Mouse (Mus musculus): ENCODE measurements around the gene Dcaf15. TPM values are rescaled to one million over a fixed set of nuclear protein-coding genes. Genes with fewer than 3 reads are reported as not detected.

Gene Dcaf15
- polyA plus RNA-seq, 1 experiment: 74.5 TPM

DNA sequence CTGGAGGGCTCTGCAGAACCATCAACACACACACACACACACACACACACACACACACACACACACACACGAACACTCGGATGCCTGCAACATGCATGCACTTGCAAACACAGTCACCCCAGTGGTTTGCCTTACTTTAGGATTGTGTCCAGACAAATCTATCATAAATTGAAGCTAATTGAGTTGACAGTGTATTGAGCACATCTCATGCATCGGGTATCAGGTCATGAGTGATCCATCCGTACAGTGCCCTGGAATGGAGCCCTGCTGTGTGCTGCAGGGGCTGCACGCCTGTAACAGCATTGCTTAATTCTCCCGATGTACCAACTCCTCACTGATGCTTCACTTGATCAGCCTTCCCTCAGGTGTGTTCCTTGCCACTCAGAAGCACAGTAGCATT is 11.1 kb upstream of the Dcaf15 start:
- no peak for TF ChIP-seq GATA1 (IDR thresholded peaks at IDR 0.05; ENCODE audit: low read length)

DNA sequence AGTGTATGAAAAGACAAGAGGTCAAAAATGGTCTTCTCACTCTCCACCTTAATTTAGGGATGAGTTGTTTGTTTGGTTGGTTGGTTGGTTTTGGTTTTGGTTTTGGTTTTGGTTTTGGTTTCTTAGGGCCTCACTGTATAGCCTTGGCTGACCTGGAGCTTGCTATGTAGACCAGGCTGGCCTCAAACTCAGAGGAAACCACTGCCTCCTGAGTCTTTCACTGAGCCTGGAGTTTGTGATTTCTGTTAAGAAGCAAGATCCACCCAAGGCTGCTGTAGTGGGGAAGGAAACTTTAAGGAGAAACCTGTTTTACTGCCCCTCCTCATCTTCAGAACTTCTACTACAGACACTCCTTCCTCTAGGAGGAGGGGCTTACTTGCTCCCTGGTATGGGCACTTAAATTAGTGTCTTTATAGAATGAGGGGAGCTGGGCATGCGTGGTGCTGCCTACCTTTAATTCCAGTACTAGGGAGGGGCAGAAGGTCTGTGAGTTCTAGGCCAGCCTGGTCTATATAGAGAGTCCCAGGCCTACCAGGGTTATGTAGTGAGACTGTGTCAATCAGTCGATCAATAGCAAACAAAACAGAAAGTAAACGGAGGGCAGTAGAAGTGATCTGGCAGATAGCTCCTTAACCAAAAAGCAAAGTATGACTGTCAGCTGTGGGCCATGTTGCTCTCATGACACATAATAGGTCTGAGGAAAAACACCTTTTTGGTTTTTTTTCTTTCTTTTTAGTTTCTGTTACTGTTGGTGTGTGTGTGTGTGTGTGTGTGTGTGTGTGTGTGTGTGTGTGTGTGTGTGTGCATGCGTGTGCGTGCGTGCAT is 1.9 kb upstream of the Dcaf15 start:
- no peak for TF ChIP-seq GATA1 (IDR thresholded peaks at IDR 0.05; ENCODE audit: low read length)

DNA sequence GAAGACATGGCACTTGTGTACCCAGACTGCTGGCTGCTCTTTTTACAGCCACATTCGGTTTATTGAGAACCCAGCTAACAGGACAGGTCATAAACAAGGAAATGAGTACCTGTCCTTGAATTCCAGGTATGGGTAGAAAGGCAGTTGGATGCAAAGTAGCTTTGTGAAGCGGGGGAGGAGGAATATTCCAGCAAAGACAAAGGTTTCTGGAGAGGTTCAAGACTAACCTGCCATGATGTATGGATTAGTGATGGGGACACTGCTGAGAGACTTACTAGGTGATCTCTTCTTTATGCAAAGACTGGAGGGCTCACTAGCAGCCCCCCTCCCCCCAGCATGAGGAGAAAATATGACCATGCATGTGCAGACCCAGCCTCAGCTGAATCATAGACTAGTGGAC is 1.1 kb upstream of the Dcaf15 start:
- no peak for TF ChIP-seq GATA1 (IDR thresholded peaks at IDR 0.05; ENCODE audit: low read length)

DNA sequence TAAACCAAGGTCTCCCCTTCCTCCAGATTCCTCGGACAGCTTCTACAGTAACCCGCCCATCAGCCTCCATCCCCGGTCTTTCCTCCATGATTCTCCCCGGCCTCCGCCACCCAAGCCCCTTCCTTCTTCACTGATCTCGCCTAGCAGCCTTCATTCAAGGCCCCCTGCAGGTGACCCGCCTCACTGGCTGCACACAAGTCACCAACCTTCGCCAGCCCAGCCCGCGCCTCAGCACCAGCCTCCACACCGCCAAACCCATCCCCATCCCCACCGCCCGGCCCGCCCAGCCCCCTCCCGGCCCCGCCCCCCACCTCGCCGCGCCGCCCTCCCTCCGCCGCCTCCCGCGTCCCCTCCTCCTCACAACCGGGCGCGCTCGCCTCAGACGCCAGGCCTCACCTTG is 347 bp downstream of the Dcaf15 start:
- no peak for TF ChIP-seq GATA1 (IDR thresholded peaks at IDR 0.05; ENCODE audit: low read length)

DNA sequence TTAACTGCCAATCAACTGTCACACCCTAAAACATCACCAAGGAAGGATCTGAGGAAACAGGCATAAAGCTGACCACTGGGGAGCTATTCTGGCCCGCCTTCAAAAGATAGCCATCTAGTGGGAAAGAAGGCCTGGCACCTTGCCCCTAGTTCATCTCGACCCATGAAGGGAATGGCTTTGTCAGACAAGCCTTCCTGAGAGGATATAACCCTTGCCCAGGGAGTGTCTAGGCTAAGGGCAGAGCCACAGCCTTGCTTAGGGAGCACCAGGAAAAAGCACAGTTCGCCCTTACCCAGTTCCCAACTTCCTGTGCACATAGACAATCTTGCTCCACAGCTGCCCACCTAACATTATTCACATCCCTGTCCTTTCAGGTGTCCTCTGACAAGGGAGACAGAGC is 967 bp downstream of the Dcaf15 start:
- TF ChIP-seq GATA1 (IDR thresholded peaks at IDR 0.05; ENCODE audit: low read length): no peak

DNA sequence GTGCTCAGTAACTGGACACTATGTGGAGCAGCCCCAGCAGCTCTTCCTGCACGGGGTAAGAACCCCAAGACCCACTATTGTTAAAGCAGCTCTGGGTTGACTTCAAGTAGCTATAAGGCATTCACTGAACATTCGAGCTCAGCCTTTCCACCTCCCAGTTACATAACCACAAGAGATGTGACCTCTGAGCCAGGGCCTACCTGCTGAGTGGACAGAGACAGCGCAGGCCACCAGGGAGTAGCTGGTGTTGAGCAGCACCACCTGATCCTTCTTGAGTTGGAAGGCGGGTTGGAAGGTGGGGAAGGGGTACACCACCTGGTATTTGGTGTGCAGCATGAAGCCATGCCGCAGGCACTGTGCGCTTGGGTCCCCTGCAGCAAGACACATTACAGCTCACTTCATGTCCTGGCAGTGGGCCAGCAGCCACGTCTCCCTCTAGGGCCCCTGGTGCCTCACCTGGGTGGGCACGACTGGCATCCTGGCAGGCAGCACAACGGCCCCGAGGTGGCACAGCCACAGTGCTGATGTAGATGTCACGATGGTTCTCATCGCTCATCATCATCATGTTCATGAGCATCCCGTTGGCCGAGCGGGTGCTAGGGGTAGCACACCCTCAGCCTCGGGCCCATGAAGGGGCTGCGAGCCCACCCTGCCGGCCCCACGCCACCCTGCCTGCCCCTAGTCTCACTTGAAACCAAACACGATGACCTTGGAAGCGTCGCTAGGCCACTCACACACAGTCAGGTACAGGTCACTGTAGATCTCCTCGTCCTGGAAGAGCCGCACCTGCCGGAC is 2.9 kb downstream of the Dcaf15 start:
- TF ChIP-seq GATA1 (IDR thresholded peaks at IDR 0.05; ENCODE audit: low read length): no peak

DNA sequence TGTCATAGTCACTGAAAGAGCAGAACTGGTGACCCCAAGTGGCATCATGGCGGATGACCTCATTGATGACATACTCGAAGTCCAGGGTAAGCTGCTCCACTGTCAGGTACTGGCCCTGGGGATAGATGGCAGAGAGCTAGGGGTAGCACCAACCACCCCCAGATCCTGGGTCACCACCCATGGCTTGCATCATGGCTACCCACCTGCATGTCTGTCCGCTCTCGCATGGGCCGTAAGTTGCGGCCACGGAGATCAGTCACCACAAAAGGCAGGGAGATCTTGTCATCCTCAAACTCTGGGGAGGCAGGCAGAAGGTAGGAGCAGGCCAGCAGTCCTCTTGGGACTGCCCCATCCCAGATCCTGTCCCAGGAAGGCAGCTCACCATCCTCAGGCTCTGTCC is 6.2 kb downstream of the Dcaf15 start:
- TF ChIP-seq GATA1 (IDR thresholded peaks at IDR 0.05; ENCODE audit: low read length): no peak

DNA sequence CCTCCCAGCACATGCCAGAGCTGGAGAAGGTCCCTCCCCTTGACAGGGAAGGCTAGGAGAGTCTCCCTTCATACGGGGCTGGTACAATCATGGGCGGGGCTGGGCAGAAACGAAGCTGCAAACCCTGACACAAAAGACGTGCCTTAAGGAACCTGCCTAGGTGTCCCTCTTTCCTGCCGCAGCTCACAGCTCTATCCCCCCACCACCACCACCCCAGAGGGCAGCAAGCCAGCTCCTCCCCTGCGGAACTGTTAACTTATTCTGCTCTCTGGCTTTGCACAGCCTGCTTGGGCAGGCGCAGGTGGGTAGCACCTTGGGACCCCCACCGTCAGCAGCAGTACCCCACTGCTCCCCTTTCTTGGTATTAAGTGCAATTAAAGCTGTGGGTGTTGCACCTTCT is 8.5 kb downstream of the Dcaf15 start:
- TF ChIP-seq GATA1 (IDR thresholded peaks at IDR 0.05; ENCODE audit: low read length): no peak

DNA sequence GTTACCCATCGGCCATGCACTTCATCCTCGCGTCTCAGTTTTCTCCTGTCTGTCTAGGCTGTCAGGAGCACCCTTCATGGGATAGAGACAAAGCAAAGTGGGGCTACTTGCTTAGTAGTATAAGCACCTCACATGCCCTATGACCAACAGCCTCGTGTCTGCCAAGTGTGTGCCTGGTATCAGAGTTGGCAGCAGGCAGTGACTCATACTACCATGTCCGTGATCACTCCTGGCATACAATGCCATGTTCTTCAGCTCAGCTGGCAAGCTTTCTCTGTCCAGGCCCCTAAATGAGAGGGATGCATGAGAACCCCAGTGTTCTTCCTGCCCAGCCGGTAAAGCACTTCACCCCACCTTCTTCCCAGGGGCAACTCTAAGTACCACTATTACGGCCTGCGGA is 14.0 kb downstream of the Dcaf15 start:
- TF ChIP-seq GATA1 (IDR thresholded peaks at IDR 0.05; ENCODE audit: low read length): no peak

DNA sequence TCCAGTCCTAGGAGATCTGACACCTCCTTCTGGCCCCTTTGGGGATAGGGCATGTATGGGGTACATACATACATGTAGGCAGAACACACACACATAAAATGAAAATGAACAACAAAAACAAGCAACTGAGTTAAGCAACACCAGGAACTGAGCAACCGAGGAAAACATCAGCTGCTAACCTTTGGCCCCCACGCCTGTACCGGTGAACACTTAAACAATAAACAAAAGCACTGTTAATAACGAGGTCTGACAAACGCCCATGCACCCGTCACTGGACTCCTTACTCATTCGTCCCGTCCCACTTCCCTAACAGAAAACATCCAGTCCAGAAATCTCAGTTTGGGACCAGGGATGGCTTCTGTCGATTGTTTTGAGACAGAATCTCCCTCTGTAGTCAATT is 15.3 kb downstream of the Dcaf15 start:
- no peak for TF ChIP-seq GATA1 (IDR thresholded peaks at IDR 0.05; ENCODE audit: low read length)

DNA sequence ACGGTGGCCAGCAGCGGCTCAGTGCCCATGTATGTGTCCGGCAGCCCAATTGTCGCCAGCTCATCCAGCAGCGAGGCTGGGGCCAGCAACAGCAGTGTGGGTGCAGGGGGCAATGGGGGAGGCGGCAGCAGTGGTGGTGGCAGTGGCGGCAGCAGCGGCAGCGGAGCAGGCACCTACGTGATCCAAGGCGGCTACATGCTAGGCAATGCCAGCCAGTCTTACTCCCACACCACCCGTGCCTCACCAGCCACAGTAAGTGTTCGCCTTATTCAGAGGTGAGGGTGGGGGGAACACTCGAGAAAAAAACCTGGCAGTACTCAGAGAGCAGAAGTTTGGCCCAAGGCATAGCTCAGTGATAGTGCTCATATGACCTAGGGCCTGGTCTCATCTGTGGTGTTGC is 16.7 kb downstream of the Dcaf15 start:
- TF ChIP-seq GATA1 (IDR thresholded peaks at IDR 0.05; ENCODE audit: low read length): no peak

DNA sequence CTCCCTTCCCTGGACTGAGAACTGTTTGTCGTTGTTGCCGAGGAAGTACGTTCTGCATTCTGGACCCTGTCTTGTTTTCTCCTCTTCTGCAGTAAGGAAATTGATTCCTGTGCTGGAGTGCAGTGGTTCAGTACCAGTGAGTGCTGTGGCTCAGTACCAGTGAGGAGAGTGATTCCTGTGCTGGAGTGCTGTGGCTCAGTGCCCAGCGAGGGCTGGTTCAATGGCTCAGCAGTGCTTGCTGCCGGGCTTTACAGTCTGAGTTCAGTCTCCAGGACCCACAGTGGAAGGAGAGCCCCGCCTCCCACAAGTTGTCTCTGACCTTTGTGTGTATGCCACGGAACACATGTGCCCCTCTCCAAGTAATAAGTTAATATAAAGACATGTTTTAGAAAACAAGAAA is 17.4 kb downstream of the Dcaf15 start:
- no peak for TF ChIP-seq GATA1 (IDR thresholded peaks at IDR 0.05; ENCODE audit: low read length)

DNA sequence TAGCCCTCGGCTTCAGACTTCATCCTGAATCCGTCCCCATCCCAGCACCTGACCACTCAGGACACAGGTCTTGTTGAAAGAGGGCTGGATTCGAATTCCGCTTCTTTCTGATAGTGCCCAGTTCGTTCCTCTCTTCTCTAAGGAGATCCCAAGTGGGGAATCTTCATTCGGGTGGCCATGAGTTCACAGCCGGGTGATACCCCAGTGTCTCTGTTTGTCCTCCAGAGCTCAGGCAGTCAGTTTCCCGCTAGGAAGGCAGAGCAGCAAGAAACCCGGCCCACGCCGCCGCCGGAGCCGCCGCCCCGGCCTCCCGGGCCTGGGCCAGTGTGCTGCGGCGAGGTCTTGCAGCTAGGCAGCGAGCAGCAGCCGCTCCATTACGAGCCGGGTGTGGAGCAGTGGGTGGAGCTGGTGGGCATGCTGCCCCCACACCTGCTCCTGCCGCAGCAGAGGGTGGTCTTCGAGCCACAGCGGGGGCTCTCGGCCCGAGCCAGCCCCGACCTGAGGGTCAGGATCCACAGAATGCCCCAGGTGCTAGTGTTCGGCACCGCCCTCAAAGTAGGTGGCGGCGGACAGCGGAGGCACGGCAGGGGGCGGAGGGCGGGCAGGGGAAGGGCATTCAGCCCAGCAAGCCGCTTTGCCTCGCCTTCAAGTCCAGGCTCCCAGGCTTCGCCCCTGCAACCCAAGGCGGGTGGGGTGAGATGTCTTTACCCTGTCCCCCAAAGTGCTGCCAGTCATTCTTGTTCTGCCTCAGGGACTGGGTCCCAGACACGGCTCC is 20.0 kb downstream of the Dcaf15 start:
- no peak for TF ChIP-seq GATA1 (IDR thresholded peaks at IDR 0.05; ENCODE audit: low read length)

DNA sequence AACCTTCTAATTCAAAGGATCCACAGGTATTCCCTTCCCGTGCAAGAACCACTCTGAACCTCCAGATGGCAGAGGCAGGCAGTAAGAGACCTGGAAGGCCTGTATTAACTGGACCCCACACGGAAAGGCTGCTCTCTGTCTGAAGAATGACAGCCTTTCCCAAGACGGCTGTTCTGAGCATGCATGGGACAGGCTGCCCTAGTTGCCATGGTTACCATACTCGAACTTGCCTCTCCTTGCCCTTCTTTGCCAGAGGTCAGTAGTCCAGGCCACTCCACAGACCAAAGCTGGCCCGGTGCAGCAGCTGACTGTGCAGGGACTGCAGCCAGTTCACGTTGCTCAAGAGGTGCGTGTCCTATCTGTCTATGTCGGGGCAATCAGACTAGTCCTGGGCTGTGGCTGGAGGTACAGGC is 20.7 kb downstream of the Dcaf15 start:
- TF ChIP-seq GATA1 (IDR thresholded peaks at IDR 0.05; ENCODE audit: low read length): no peak

DNA sequence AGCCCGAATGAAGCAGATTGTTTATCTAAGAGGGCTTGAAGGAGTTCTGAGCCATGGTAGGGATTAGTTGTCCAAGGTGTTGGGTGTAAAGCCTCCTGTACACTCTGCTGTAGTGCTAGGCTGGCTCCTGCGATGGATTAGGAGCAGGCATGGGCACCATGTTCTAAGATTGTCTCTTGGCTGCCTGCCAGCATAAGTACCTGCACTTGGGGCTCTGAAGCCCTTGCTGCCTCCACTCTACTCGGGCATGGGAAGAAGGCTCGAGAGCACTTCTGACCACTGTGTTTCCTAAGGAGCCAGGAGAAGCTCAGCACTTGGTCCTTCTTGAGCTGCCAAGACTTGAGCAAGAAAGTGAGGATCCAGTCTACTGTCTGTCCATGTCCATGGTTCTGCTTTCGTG is 25.4 kb downstream of the Dcaf15 start:
- TF ChIP-seq GATA1 (IDR thresholded peaks at IDR 0.05; ENCODE audit: low read length): no peak

DNA sequence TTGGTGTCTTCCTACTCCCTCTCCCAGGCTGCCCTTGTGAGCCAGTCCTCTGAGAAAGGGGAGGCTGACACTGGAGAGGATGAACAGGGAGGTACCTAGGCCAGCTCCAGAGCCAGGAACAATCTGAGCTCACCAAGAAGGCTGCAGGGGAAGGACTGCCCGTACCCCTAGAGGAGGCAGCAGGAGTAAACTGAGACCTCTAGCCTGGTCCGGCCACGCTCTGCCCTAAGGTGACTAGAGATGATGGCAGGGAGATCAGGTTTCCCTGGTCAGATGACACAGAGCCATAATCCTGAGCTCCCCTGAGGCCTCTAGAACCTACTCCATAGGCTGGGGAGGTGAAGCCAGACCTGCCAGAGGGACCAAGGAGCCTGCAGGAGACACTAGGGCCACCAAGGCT is 27.7 kb downstream of the Dcaf15 start:
- TF ChIP-seq GATA1 (IDR thresholded peaks at IDR 0.05; ENCODE audit: low read length): no peak
